Mouse (Mus musculus) neural tube, embryonic 15.5 days (tissue): ENCODE data around the gene Samd14. TPM values are rescaled to one million over a fixed set of nuclear protein-coding genes. Genes with fewer than 3 reads are reported as not detected.

Experiments
- ATAC-seq: fragments of 200-750 bp; cut with Nextera tagmentation; 2 replicates; pipeline ENCODE4 v1.8.0; 2017; ENCODE audit warnings: mild to moderate bottlenecking, moderate TSS enrichment, moderate library complexity; ENCODE audit not compliant: low FRiP score
- H3K27ac ChIP-seq: fragments of 300-500 bp; sonication (generic); replicated peaks from 2 replicates; pipeline ENCODE4 v1.5.1; 2015; ENCODE audit warnings: mild to moderate bottlenecking, inconsistent platforms
- H3K27me3 ChIP-seq: fragments of 300-500 bp; sonication (generic); replicated peaks from 2 replicates; pipeline ENCODE4 v1.6.1; 2015; ENCODE audit warnings: inconsistent platforms
- H3K36me3 ChIP-seq: fragments of 300-500 bp; sonication (generic); 2 replicates; pipeline ENCODE4 v1.6.1; 2015; ENCODE audit warnings: inconsistent platforms
- H3K4me1 ChIP-seq: fragments of 300-500 bp; sonication (generic); 2 replicates; pipeline ENCODE4 v1.6.1; 2015; ENCODE audit warnings: inconsistent platforms
- H3K4me2 ChIP-seq: fragments of 300-500 bp; sonication (generic); 2 replicates; pipeline ENCODE4 v1.6.1; 2015; ENCODE audit warnings: inconsistent platforms, mild to moderate bottlenecking, moderate library complexity
- H3K4me3 ChIP-seq: fragments of 300-500 bp; sonication (generic); replicated peaks from 2 replicates; pipeline ENCODE4 v1.5.1; 2015; ENCODE audit warnings: mild to moderate bottlenecking, inconsistent platforms
- H3K9ac ChIP-seq: fragments of 300-500 bp; sonication (generic); replicated peaks from 2 replicates; pipeline ENCODE4 v1.6.1; 2015; ENCODE audit warnings: mild to moderate bottlenecking, inconsistent platforms
- H3K9me3 ChIP-seq: fragments of 300-500 bp; sonication (generic); replicated peaks from 2 replicates; pipeline ENCODE4 v1.6.1; 2016; ENCODE audit warnings: inconsistent platforms
- WGBS: fragments of 180-500 bp; shearing (Covaris S2); methylation state at CpG from one replicate; pipeline ENCODE4 v1.1.7; 2015; ENCODE audit warnings: mixed read lengths; 5-methylcytosine and 5-hydroxymethylcytosine counted together
- polyA plus RNA-seq: library from polyadenylated mRNA; unstranded; fragments of >200 nt; fragmentation: Nextera tagmentation; extraction: Ambion mirVana; gene quantifications from 2 replicates; pipeline ENCODE4 v1.2.1, GENCODE M21; 2015

Gene Samd14
- polyA plus RNA-seq, 1 experiment from 2014 or later: 167 TPM

DNA sequence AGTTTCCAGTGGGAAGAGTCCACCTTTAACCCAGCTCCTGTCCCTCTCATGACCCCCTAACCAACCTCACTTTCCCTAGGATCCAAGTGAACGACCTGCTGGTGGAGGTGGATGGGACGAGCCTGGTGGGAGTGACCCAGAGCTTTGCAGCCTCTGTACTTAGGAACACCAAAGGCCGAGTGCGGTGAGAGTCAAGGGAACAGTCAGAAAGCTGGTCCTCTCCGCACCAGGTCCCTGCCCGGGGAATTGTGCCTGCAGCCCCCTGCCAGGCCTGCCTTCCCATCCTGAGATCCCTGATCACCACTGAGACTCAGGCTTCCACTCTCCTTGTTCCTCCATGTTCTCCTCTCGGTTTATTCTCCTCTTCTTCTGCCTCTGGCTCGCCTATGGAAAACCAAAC lies 9.6 kb upstream of the Samd14 start:
- Histone ChIP-seq H3K27ac (no peak overlapping the region), H3K27me3 (no peaks in the 10 kb centered on the region), H3K9me3 (no peaks in the 10 kb centered on the region), H3K4me3 (no peak overlapping the region), H3K4me2 (no peak overlapping the region), H3K36me3 (peaks cover 78% of the 10 kb centered on the region), H3K9ac (peak overlapping the region; percentile 17; the same call in 1 of the 2 replicates), H3K4me1 (peaks cover 45% of the 10 kb centered on the region)
- 78% methylated on average over 8 of the region's 8 CpGs for WGBS
- no peak for ATAC-seq

DNA sequence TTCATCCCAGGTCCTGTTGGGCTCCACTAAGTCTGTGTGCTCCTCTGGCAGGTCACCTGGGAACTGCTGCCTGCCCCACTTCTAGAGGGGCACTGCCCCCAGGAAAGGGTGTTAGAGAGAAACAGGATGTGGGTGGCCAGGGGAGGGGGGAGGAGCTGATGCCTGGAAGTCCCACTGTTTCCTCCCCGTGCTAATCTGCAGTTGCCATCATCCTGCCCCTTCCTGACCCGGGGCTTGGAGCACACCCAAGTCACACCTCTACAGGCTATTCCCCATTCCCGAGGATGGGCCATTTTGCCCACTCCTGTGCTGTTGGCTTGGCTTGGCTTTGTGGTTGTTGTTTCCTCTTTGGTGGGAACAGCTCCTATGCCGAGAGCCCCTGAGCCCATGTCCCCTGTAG lies 9.1 kb upstream of the Samd14 start:
- ATAC-seq: no peak
- H3K4me2 ChIP-seq: peak overlapping the region; percentile 9; the same call in 1 of the 2 replicates
- H3K27ac ChIP-seq: peak overlapping the region; percentile 61
- H3K9ac ChIP-seq: peak overlapping the region; percentile 17; the same call in 1 of the 2 replicates
- H3K27me3 ChIP-seq: no peaks in the 10 kb centered on the region
- no peaks in the 10 kb centered on the region for H3K9me3 ChIP-seq
- 31% methylated on average over 4 of the region's 4 CpGs for WGBS
- H3K36me3 ChIP-seq: peaks cover 82% of the 10 kb centered on the region
- H3K4me3 ChIP-seq: no peak overlapping the region
- H3K4me1 ChIP-seq: peaks cover 41% of the 10 kb centered on the region

DNA sequence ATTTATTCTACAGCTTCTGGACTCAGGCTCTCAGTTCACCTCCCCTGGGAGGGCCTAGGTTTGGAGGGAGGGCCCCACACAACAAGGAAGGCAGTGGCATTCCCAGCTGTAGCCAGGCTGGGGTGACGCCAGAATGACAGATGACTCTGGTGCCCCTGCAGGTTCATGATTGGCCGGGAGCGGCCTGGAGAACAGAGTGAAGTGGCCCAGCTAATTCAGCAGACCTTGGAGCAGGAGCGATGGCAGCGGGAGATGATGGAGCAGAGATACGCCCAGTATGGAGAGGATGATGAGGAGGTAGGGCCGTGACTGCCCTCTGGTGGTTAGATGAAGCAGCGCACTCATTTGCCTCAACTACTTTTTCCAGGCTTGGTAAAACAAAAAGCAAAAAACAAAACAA lies 8.6 kb upstream of the Samd14 start:
- peaks cover 40% of the 10 kb centered on the region for H3K4me1 ChIP-seq
- peak overlapping the region; percentile 61 for H3K27ac ChIP-seq
- H3K9ac ChIP-seq: no peak overlapping the region
- H3K9me3 ChIP-seq: no peaks in the 10 kb centered on the region
- peak overlapping the region; percentile 9; the same call in 1 of the 2 replicates for H3K4me2 ChIP-seq
- peaks cover 86% of the 10 kb centered on the region for H3K36me3 ChIP-seq
- WGBS: 2% methylated on average over 8 of the region's 8 CpGs
- ATAC-seq: no peak
- H3K4me3 ChIP-seq: no peak overlapping the region
- no peaks in the 10 kb centered on the region for H3K27me3 ChIP-seq

DNA sequence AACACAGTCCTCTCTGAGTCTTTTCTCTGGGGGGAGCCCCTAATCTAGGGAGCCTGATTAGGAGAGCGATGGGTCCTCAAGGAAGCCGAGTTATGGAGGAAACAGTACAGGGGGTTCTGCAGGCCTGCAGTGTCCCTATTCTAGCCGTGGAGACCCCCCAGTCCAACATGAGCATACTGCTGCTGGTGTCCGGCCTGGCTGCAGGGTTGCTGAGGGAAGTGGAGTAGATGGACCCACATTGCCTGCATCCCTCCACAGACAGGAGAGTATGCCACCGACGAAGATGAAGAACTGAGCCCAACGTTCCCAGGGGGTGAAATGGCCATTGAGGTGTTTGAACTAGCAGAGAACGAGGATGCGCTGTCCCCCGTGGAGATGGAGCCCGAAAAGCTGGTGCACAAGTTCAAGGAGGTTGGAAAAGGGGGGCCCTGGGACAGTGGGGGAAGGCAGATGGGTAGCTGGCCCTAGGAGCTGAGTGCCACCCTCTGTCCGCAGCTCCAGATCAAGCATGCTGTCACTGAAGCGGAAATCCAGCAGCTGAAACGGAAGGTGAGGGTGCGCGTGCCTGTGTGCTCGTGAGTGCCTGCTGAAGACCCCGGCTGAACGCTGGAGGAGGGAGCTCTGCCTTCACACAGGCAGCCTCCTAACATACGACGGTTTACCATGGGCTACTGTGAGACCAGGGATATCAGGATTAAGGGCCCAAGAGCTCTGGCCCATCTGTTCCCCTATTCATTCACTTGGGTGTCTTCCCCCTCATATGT lies 7.9 kb upstream of the Samd14 start:
- Histone ChIP-seq H3K27ac (no peak overlapping the region), H3K9me3 (no peaks in the 10 kb centered on the region), H3K4me1 (peaks cover 40% of the 10 kb centered on the region), H3K36me3 (peaks cover 80% of the 10 kb centered on the region), H3K9ac (no peak overlapping the region), H3K4me3 (no peak overlapping the region), H3K4me2 (no peak overlapping the region), H3K27me3 (no peaks in the 10 kb centered on the region)
- 84% methylated on average over 21 of the region's 21 CpGs for WGBS
- ATAC-seq: no peak

DNA sequence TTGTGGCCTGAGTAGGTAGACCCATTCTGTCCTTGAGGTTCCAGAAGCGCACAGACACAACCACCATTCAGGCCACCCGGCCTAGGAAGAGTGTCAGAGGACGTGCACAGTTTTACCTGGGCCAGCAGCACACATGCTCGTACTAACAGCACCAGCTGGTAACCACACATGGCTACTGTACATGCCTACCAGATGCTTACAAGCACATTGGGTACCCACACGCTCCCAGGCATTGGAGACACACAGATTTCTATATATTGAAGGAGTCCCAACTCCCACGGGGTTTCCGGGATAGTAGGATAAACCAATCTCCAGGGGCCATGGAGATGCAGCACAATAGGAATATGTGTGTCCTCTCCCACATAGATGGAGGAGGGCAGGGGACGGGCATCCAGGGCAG lies 7.0 kb upstream of the Samd14 start:
- Histone ChIP-seq H3K4me2 (no peak overlapping the region), H3K27ac (no peak overlapping the region), H3K9me3 (no peaks in the 10 kb centered on the region), H3K4me3 (no peak overlapping the region), H3K9ac (no peak overlapping the region), H3K36me3 (peaks cover 71% of the 10 kb centered on the region), H3K27me3 (no peaks in the 10 kb centered on the region), H3K4me1 (peaks cover 41% of the 10 kb centered on the region)
- ATAC-seq: no peak
- WGBS: 94% methylated on average over 8 of the region's 8 CpGs

DNA sequence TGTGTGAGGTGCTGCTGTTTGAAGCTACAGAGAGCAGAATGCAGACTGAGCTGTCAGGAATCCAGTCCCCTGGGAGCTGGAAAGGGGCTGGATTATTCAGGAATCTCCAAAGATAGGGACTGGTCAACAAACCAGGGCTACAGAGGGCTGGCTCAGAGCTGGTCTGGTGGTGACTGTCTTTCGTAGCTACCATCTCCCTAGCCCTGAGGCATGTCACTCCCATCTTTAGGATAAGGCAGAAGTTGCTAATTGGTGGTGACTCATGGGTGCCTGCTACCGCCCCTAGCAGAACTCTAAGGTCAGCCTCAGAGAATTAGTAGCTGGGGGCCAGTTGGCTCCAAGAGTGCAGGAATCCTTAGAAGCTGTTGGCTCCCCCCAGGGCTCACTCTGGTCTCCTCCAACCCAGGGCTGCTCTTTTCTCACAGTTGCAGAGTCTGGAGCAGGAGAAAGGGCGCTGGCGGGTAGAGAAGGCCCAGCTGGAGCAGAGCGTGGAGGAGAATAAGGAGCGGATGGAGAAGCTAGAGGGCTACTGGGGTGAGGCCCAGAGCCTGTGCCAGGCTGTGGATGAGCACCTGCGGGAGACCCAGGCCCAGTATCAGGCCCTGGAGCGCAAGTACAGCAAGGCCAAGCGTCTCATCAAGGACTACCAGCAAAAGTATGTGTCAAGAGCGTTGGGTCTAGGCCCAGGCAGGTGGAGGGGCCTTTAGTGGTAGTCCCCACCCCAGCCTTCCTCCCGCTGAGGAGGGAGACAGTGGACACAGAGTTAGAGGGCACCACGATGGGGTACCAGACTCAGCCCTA lies 5.3 kb upstream of the Samd14 start:
- peaks cover 55% of the 10 kb centered on the region for H3K36me3 ChIP-seq
- WGBS: 90% methylated on average over 12 of the region's 12 CpGs
- no peak for ATAC-seq
- H3K9ac ChIP-seq: no peak overlapping the region
- H3K27me3 ChIP-seq: no peaks in the 10 kb centered on the region
- H3K4me3 ChIP-seq: no peak overlapping the region
- H3K27ac ChIP-seq: no peak overlapping the region
- no peaks in the 10 kb centered on the region for H3K9me3 ChIP-seq
- H3K4me2 ChIP-seq: no peak overlapping the region
- H3K4me1 ChIP-seq: peaks cover 47% of the 10 kb centered on the region

DNA sequence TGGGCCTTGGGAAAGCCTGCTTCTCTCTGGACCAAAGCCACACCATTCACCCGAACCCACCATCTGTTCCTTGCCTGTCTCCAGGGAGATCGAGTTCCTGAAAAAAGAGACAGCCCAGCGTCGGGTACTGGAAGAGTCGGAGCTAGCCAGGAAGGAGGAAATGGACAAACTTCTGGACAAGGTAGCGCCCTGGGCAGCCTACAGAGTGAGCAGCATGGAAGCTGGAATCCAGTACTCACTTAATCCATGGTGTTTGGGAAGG lies 4.8 kb upstream of the Samd14 start:
- Histone ChIP-seq H3K4me3 (no peak overlapping the region), H3K4me1 (peaks cover 49% of the 10 kb centered on the region), H3K27me3 (no peaks in the 10 kb centered on the region), H3K4me2 (no peak overlapping the region), H3K27ac (no peak overlapping the region), H3K36me3 (peaks cover 51% of the 10 kb centered on the region), H3K9ac (no peak overlapping the region), H3K9me3 (no peaks in the 10 kb centered on the region)
- WGBS: 66% methylated on average over 6 of the region's 6 CpGs
- ATAC-seq: no peak

DNA sequence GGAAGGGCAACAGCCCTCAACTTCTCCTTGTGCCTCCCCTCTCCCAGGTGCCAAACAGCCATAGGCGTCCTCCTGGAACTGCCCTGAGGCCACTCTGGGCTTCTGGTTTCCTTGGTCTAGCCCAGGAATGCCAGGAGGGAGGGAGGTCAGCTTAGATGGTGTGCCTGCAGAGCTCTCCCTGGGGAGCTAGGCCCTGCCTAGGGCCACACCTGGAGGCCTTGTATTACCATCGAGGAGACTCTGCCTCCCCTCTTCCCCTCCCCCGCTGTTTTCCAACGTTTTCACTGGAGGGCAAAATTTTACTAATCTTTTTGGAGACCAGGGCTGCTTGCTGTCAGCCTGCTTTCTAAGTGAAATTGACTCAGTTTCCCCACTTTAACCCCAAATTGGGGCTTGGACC lies 3.6 kb upstream of the Samd14 start:
- ATAC-seq: no peak
- Histone ChIP-seq H3K27me3 (no peaks in the 10 kb centered on the region), H3K4me3 (peak overlapping the region; percentile 42), H3K4me2 (peak overlapping the region; percentile 80), H3K36me3 (peaks cover 45% of the 10 kb centered on the region), H3K27ac (peak overlapping the region; percentile 85), H3K9me3 (no peaks in the 10 kb centered on the region), H3K9ac (peak overlapping the region; percentile 51; the same call in 1 of the 2 replicates), H3K4me1 (peaks cover 42% of the 10 kb centered on the region)
- WGBS: 43% methylated on average over 4 of the region's 4 CpGs

DNA sequence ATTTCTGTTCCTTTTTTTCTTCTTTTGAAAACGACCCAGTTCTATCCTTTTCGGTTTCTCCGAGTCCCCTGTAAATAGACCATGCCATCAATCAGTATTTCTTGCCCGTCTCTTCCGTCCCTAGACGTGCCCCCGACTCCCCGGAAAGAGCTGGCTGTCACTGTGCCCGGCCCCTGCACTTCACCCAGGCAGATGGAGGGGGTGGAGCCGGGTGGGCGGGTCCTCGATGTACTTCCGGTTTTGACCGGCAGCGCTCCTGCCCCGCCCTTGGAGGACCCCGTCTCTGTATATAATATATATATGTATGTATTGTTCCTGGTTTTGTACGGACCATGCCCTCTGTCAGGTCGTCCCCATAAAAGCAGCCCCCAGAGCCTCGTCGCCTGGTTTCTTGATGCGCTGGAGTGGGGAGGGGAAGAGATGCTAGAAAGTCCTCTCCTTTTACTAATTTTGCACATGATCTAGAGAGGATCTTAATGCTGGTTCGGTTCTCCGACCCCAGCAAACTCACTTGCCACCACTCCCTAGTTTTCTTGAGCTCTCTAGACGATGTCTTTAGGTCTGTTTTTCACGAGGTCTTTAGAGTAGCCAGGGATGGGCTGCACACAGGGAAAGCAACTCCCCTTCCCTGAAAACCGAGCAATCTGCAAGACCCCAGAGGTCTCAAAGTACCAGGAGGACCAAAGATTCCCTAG lies 3.0 kb upstream of the Samd14 start:
- WGBS: under 1% methylated on average over 27 of the region's 27 CpGs
- H3K27me3 ChIP-seq: no peaks in the 10 kb centered on the region
- peak; percentile 64 for ATAC-seq
- peak overlapping the region; percentile 42 for H3K4me3 ChIP-seq
- H3K27ac ChIP-seq: peak overlapping the region; percentile 85
- peaks cover 45% of the 10 kb centered on the region for H3K4me1 ChIP-seq
- no peaks in the 10 kb centered on the region for H3K9me3 ChIP-seq
- H3K9ac ChIP-seq: peak overlapping the region; percentile 51
- peak overlapping the region; percentile 80 for H3K4me2 ChIP-seq
- peaks cover 40% of the 10 kb centered on the region for H3K36me3 ChIP-seq

DNA sequence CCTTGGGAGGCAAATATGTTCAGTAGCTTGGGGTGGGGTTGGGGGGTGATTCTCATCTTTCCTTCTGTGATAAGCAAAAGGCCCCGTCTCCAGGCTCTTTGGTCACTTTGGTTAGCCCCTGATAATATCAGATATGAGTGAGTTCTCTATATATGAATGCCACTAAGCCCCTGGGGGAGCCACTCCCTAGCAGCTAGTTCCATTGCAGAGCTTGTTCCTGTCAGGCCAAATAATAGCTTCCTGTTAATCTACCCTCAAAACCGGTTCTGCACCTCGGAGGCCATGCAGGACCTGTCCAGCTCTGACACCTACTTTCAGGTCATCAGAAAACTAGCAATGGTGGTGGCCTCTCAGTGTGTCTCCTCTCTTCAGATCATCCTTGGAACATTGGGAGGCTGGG lies 2.3 kb upstream of the Samd14 start:
- H3K9me3 ChIP-seq: no peaks in the 10 kb centered on the region
- peaks cover 33% of the 10 kb centered on the region for H3K36me3 ChIP-seq
- no peaks in the 10 kb centered on the region for H3K27me3 ChIP-seq
- no peak for ATAC-seq
- WGBS: 79% methylated on average over 3 of the region's 3 CpGs
- peak overlapping the region; percentile 85 for H3K27ac ChIP-seq
- H3K4me1 ChIP-seq: peaks cover 53% of the 10 kb centered on the region
- no peak overlapping the region for H3K4me3 ChIP-seq
- peak overlapping the region; percentile 80 for H3K4me2 ChIP-seq
- no peak overlapping the region for H3K9ac ChIP-seq

DNA sequence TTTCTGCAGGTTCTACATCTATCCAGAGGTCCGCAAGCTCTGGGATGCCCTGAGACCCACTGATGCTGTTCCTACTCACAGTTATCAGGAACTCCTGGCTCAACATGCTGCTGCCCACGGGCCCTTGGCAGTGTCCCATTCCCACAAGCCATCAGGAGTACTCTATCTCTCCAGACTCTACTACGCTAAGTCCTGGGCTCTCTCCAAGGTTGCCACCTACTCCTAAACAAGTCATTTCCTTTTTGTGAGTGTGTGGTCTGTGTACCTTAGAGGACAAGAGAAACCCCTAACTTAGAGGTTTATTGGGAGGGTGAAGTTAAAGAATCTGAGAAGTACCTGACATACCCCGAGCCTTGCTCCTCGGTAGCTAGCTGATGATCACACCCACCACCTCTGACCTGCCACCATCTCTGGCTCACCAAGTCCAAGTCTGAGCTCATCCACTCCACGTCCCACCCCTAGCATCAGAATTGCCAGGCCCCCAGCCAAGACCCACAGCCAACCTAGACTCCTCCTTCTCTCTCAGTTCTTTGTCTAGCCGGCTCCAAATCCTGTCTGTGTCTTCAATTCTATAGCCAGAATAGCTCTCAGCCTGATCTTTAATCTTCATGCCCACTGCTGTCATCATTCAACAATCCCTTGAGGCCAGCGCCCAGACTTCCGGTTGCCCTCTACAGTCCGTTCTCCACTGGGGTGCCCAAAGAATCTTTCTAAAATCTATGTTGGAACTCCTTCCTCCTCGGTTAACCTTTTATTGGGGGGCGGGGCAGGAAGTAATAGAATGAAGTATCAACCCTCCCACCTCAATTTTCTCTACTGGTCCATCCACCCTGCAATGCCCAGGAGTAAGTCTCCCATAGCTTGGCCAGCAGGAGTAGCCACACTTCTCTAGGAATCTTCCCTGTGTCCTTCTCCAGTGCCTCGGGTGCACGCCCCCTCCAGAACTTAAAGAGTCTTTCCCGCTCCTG lies 734 bp upstream of the Samd14 start:
- Histone ChIP-seq H3K27me3 (no peaks in the 10 kb centered on the region), H3K4me3 (peak overlapping the region; percentile 96), H3K4me1 (peaks cover 66% of the 10 kb centered on the region), H3K4me2 (peak overlapping the region; percentile 82), H3K9me3 (no peaks in the 10 kb centered on the region), H3K9ac (peak overlapping the region; percentile 96), H3K27ac (peak overlapping the region; percentile 97), H3K36me3 (peaks cover 18% of the 10 kb centered on the region)
- peak; percentile 9 for ATAC-seq
- WGBS: 29% methylated on average over 15 of the region's 15 CpGs
